Mouse (Mus musculus): ENCODE data around the gene Prkcz. TPM values are rescaled to one million over a fixed set of nuclear protein-coding genes. Genes with fewer than 3 reads are reported as not detected.

The Prkcz gene
- total and polyA plus RNA-seq, 3 experiments = 0.16 to 11.8 (median 1.6) TPM

DNA sequence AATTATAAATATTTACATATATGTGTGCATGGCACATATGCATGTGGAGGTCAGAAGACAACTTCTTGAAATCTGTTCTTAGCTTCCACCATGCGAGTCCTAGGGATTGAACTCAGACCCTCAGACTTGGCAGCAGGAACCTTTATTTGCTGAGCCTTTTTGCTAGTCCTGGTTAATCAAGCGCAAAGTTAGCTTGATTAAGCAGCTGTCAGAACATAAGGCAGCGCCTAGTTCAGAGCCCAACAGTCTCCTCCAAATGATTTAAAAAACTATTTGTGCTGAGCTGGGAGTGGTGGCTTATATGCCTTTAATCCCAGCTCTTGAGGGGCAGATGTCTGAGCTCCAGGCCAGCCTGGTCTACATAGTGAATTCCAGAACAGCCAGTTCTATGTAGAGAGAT lies 110.0 kb downstream of the Prkcz start:
- Histone ChIP-seq H3K27me3 (replicated peaks) (no peaks in the 10 kb centered on the region), H3K79me2 (replicated peaks; ENCODE audit: control insufficient read depth, extremely low read depth, insufficient read depth, poor library complexity, severe bottlenecking) (no peaks in the 10 kb centered on the region), H3K4me1 (ENCODE audit: control insufficient read depth in 1 of 2, insufficient read depth in 2 of 2) (peaks cover 13 to 37% of the 10 kb centered on the region in 2 experiments), H3K9me3 (replicated peaks; ENCODE audit: low read length) (peaks cover 4% of the 10 kb centered on the region), H3K27ac (ENCODE audit: insufficient read depth, low read depth) (no peak overlapping the region), H3K4me3 (replicated peaks in 1 of 3; ENCODE audit: low read depth in 2 of 3, low read length in 2 of 3, poor library complexity in 1 of 3) (no peak overlapping the region), H3K4me2 (ENCODE audit: insufficient read depth, low read depth, poor library complexity, severe bottlenecking) (peak overlapping the region; percentile 40; the same call in 1 of the 2 replicates), H3K9ac (ENCODE audit: insufficient read depth, low read depth) (no peak overlapping the region), H3K36me3 (replicated peaks in 1 of 2; ENCODE audit: control insufficient read depth in 1 of 2, insufficient read depth in 1 of 2, low read length in 1 of 2) (peaks cover 13 to 29% of the 10 kb centered on the region in 2 experiments)
- in situ Hi-C loops (cut with MboI; ENCODE audit: low pct_ligation_motif_present, low pct_unique_long_range_greater_than_20kb, low sequenced_read_pairs) = no loop called here
- no peak for DNase-seq (ENCODE audit: extremely low read depth)
- dilution Hi-C loops (cut with MboI; ENCODE audit: extremely low pct_ligation_motif_present, extremely low pct_unique_long_range_greater_than_20kb, low sequenced_read_pairs) = no loop called here
- no peak for TF ChIP-seq CHD2 (IDR thresholded peaks at IDR 0.05; ENCODE audit: low read length)
- TF ChIP-seq ELF1 (IDR thresholded peaks at IDR 0.05; ENCODE audit: low read depth, low read length) = no peak
- TF ChIP-seq ETS1 (conservative IDR thresholded peaks at IDR 0.05; ENCODE audit: low read depth, low read length) = no peak
- TF ChIP-seq MAZ (IDR thresholded peaks at IDR 0.05; ENCODE audit: low read depth, low read length) = no peak
- TF ChIP-seq ZKSCAN1 (IDR thresholded peaks at IDR 0.05; ENCODE audit: borderline replicate concordance, low read depth, low read length) = no peak
- no peak for TF ChIP-seq USF1 (IDR thresholded peaks at IDR 0.05; ENCODE audit: low read depth, low read length)
- no peak for TF ChIP-seq ZNF384 (IDR thresholded peaks at IDR 0.05; ENCODE audit: low read depth, low read length)
- TF ChIP-seq MAFK (IDR thresholded peaks at IDR 0.05; ENCODE audit: insufficient replicate concordance, low read length) = no peak
- TF ChIP-seq CHD1 (IDR thresholded peaks at IDR 0.05; ENCODE audit: low read depth, low read length) = no peak
- no peak for TF ChIP-seq POLR2A (IDR thresholded peaks at IDR 0.05; ENCODE audit: low read depth, low read length)
- no peak for TF ChIP-seq SIN3A (IDR thresholded peaks at IDR 0.05; ENCODE audit: low read length)
- TF ChIP-seq ZC3H11A (IDR thresholded peaks at IDR 0.05; ENCODE audit: low read depth, low read length) = no peak
- TF ChIP-seq RAD21 (IDR thresholded peaks at IDR 0.05; ENCODE audit: low read depth, low read length) = no peak
- TF ChIP-seq JUND (conservative IDR thresholded peaks at IDR 0.05; ENCODE audit: low read depth, low read length) = no peak
- no peak for TF ChIP-seq SMC3 (IDR thresholded peaks at IDR 0.05; ENCODE audit: low read depth, low read length)
- TF ChIP-seq CTCF (conservative IDR thresholded peaks at IDR 0.05 in 1 of 2, IDR thresholded peaks at IDR 0.05 in 1 of 2; ENCODE audit: low read depth in 2 of 2, low read length in 2 of 2) = no peak
- TF ChIP-seq MEF2A (IDR thresholded peaks at IDR 0.05; ENCODE audit: borderline replicate concordance, low read depth, low read length) = no peak
- TF ChIP-seq TBP (conservative IDR thresholded peaks at IDR 0.05; ENCODE audit: low read depth, low read length) = no peak

DNA sequence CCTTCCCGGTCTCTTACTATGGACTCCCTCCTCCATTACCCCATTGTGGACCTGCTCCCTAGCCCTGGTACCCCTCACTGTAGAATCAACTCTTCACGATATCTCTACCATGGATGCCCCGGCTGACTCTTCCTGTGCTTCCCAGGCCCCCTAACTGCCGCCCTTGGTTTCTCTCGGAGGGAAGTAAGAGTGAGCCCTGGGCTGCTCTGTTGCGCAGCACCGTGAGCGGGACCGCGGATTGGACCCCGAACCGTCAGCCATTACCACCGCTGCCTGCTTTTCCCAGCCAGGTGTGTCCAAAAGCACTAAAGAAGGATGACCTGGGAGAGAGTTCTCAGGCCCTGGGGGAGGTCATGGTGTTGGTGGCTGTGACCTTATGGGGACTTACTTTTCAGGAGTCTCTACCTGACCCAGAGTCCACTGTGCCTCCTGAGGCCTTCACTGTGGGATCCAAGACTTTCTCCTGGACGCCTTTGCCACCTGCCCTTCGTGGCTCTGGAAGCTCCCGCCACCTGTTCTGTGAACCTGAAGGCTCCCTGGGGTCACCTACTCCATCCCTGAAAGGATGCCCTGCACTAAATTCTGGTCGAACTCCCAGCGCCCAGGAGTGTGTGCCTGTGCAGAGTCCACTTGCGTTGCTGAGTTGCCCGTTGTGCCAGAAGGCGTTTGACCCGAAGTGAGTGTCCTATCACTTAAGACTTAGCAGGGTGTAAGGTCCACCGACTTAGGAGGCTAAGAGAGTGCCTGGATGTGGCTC lies 110.6 kb downstream of the Prkcz start:
- no peak for DNase-seq (ENCODE audit: extremely low read depth)

More for the DNA sequence above, 110.6 kb downstream of the Prkcz start:
- in situ Hi-C loops (cut with MboI; ENCODE audit: low pct_ligation_motif_present, low pct_unique_long_range_greater_than_20kb, low sequenced_read_pairs) (no loop called here), dilution Hi-C loops (cut with MboI; ENCODE audit: extremely low pct_ligation_motif_present, extremely low pct_unique_long_range_greater_than_20kb, low sequenced_read_pairs) (no loop called here)
- Histone ChIP-seq H3K36me3 (replicated peaks in 1 of 2; ENCODE audit: control insufficient read depth in 1 of 2, insufficient read depth in 1 of 2, low read length in 1 of 2) (peaks cover 10 to 23% of the 10 kb centered on the region in 2 experiments), H3K27ac (ENCODE audit: insufficient read depth, low read depth) (peak overlapping the region; percentile 73; the same call in 1 of the 2 replicates), H3K4me2 (ENCODE audit: insufficient read depth, low read depth, poor library complexity, severe bottlenecking) (peak overlapping the region; percentile 40), H3K9me3 (replicated peaks; ENCODE audit: low read length) (peaks cover 4% of the 10 kb centered on the region), H3K4me1 (ENCODE audit: control insufficient read depth in 1 of 2, insufficient read depth in 2 of 2) (peaks cover 16 to 43% of the 10 kb centered on the region in 2 experiments), H3K27me3 (replicated peaks) (no peaks in the 10 kb centered on the region), H3K79me2 (replicated peaks; ENCODE audit: control insufficient read depth, extremely low read depth, insufficient read depth, poor library complexity, severe bottlenecking) (no peaks in the 10 kb centered on the region), H3K9ac (ENCODE audit: insufficient read depth, low read depth) (peak overlapping the region; percentile 79), H3K4me3 (replicated peaks in 1 of 3; ENCODE audit: low read depth in 2 of 3, low read length in 2 of 3, poor library complexity in 1 of 3) (peak overlapping the region; percentile 81 to 88 (median 83))
- TF ChIP-seq TBP (conservative IDR thresholded peaks at IDR 0.05; ENCODE audit: low read depth, low read length) = no peak
- TF ChIP-seq POLR2AphosphoS2 (IDR thresholded peaks at IDR 0.05; ENCODE audit: low read depth, low read length) = no peak
- no peak for TF ChIP-seq RAD21 (IDR thresholded peaks at IDR 0.05; ENCODE audit: low read depth, low read length)
- no peak for TF ChIP-seq ZNF384 (IDR thresholded peaks at IDR 0.05; ENCODE audit: low read depth, low read length)
- TF ChIP-seq IRF4 (IDR thresholded peaks at IDR 0.05; ENCODE audit: low read depth, low read length) = no peak
- no peak; the same call in 1 of the 2 replicates for TF ChIP-seq CHD1 (IDR thresholded peaks at IDR 0.05; ENCODE audit: low read depth, low read length)
- no peak for TF ChIP-seq NRF1 (IDR thresholded peaks at IDR 0.05; ENCODE audit: low read depth, low read length)
- no peak for TF ChIP-seq CTCF (conservative IDR thresholded peaks at IDR 0.05 in 1 of 2, IDR thresholded peaks at IDR 0.05 in 1 of 2; ENCODE audit: low read depth in 2 of 2, low read length in 2 of 2)
- TF ChIP-seq MXI1 (IDR thresholded peaks at IDR 0.05; ENCODE audit: low read depth, low read length) = no peak
